Mouse (Mus musculus): Measurements from ENCODE around the gene Ykt6. TPM values are rescaled to one million over a fixed set of nuclear protein-coding genes. Genes with fewer than 3 reads are reported as not detected.

The Ykt6 gene
- total and polyA plus RNA-seq, 3 experiments, result 76.5 to 98.1 (median 89.5) TPM

DNA sequence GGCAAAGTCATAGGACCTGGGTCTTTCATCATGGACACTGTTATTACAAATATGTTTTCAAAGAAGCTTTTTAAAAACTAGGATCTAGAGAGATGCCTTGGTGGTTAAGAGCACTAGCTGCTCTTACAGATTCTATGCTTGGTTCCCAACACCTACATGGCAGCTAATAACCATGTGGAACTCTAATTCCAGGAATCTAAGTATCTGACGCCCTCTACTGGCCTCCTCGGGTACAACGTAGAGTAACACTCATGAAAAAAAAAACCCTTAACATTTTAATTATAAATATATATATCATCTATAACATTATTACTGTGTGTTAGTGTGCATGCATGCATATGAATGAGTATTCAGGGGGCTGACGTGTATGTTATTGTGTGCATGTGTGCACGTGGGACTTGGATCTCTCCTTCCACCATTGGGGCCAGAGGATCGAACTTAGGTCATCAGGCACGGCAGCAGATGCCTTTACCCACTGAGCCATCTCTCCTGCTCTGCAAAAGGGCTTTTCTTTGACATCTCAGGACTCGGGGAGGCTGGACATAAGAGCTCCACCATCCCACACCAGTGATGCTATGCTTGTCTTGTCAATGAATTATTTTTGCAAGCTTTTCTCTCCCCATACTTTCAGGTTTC lies 2.2 kb upstream of the Ykt6 start:
- H3K4me1 ChIP-seq (ENCODE audit: control insufficient read depth in 1 of 2, insufficient read depth in 2 of 2, low read length in 2 of 2), result peaks cover 7 to 28% of the 10 kb centered on the region in 2 experiments
- TF ChIP-seq USF2 (IDR thresholded peaks at IDR 0.05; ENCODE audit: borderline replicate concordance in 1 of 2, insufficient read depth in 1 of 2, low read depth in 1 of 2, low read length in 2 of 2) (no peak), CHD2 (IDR thresholded peaks at IDR 0.05; ENCODE audit: low read length) (no peak), MYB (IDR thresholded peaks at IDR 0.05; ENCODE audit: low read depth, low read length) (no peak), MAFK (IDR thresholded peaks at IDR 0.05; ENCODE audit: borderline replicate concordance, low read depth, low read length) (no peak), ZKSCAN1 (IDR thresholded peaks at IDR 0.05; ENCODE audit: low read depth, low read length) (no peak), CHD1 (IDR thresholded peaks at IDR 0.05; ENCODE audit: low read depth, low read length) (no peak), SMC3 (IDR thresholded peaks at IDR 0.05; ENCODE audit: low read depth, low read length) (peak; percentile 61), TBP (IDR thresholded peaks at IDR 0.05; ENCODE audit: low read depth, low read length) (no peak), JUND (IDR thresholded peaks at IDR 0.05; ENCODE audit: low read depth, low read length) (no peak), KAT2A (conservative IDR thresholded peaks at IDR 0.05; ENCODE audit: low read depth, low read length) (no peak), MXI1 (IDR thresholded peaks at IDR 0.05; ENCODE audit: low read depth, low read length) (peak; percentile 42; the same call in 1 of the 2 replicates), TCF12 (IDR thresholded peaks at IDR 0.05; ENCODE audit: low read depth, low read length) (no peak), CTCF (IDR thresholded peaks at IDR 0.05 in 2 of 3, conservative IDR thresholded peaks at IDR 0.05 in 1 of 3; ENCODE audit: control insufficient read depth in 1 of 3, insufficient read depth in 1 of 3, low read depth in 2 of 3, low read length in 3 of 3, poor library complexity in 1 of 3, severe bottlenecking in 1 of 3) (peak in 2 of 3 experiments; percentile 47 to 82; a peak in 4 of 6 replicates), RAD21 (IDR thresholded peaks at IDR 0.05; ENCODE audit: low read depth, low read length) (peak; percentile 85), NELFE (IDR thresholded peaks at IDR 0.05; ENCODE audit: low read depth, low read length) (no peak), MEF2A (IDR thresholded peaks at IDR 0.05; ENCODE audit: extremely low read depth, insufficient replicate concordance, low read depth, low read length, poor library complexity, severe bottlenecking) (no peak), E2F4 (IDR thresholded peaks at IDR 0.05; ENCODE audit: borderline replicate concordance, low read depth, low read length) (no peak), BHLHE40 (IDR thresholded peaks at IDR 0.05; ENCODE audit: borderline replicate concordance, low read depth, low read length) (no peak), RCOR1 (IDR thresholded peaks at IDR 0.05; ENCODE audit: low read depth, low read length) (no peak), POLR2AphosphoS5 (IDR thresholded peaks at IDR 0.05; ENCODE audit: borderline replicate concordance, low read depth, low read length) (no peak), ZC3H11A (IDR thresholded peaks at IDR 0.05; ENCODE audit: low read depth, low read length) (peak; percentile 68), MAZ (IDR thresholded peaks at IDR 0.05; ENCODE audit: low read depth, low read length) (no peak), GABPA (IDR thresholded peaks at IDR 0.05; ENCODE audit: low read depth, low read length) (no peak), USF1 (IDR thresholded peaks at IDR 0.05; ENCODE audit: low read depth, low read length) (no peak), MYC (IDR thresholded peaks at IDR 0.05; ENCODE audit: low read depth, low read length) (peak; percentile 92), TAL1 (IDR thresholded peaks at IDR 0.05; ENCODE audit: low read length) (no peak), GATA1 (IDR thresholded peaks at IDR 0.05; ENCODE audit: low read depth, low read length) (no peak), ETS1 (IDR thresholded peaks at IDR 0.05; ENCODE audit: low read depth, low read length) (no peak), POLR2A (IDR thresholded peaks at IDR 0.05; ENCODE audit: control insufficient read depth in 1 of 2, insufficient read depth in 1 of 2, low read depth in 1 of 2, low read length in 2 of 2, poor library complexity in 1 of 2) (no peak), POLR2AphosphoS2 (IDR thresholded peaks at IDR 0.05; ENCODE audit: low read length) (no peak), EP300 (IDR thresholded peaks at IDR 0.05; ENCODE audit: low read depth in 1 of 2, low read length in 2 of 2) (no peak), UBTF (IDR thresholded peaks at IDR 0.05; ENCODE audit: borderline replicate concordance, insufficient read depth, low read depth, low read length) (no peak), MAX (IDR thresholded peaks at IDR 0.05; ENCODE audit: low read length) (peak; percentile 45; the same call in 1 of the 2 replicates), ZMIZ1 (IDR thresholded peaks at IDR 0.05; ENCODE audit: low read depth, low read length) (no peak), ZNF384 (IDR thresholded peaks at IDR 0.05; ENCODE audit: low read depth, low read length) (peak; percentile 95), SIN3A (IDR thresholded peaks at IDR 0.05; ENCODE audit: low read length) (no peak)
- H3K27me3 ChIP-seq (ENCODE audit: control insufficient read depth in 1 of 2, insufficient read depth in 2 of 2, low read length in 2 of 2), result no peaks in the 10 kb centered on the region
- H3K79me2 ChIP-seq (ENCODE audit: control insufficient read depth, insufficient read depth, low read length, poor library complexity), result peaks cover 24% of the 10 kb centered on the region
- no peak overlapping the region for H3K27ac ChIP-seq (ENCODE audit: control insufficient read depth, low read depth, low read length)
- DNase-seq (ENCODE audit: low read depth, low spot score), result peak; percentile 79
- peaks cover 0 to 14% of the 10 kb centered on the region in 2 experiments; a peak in 2 of 4 replicates for H3K36me3 ChIP-seq (ENCODE audit: control insufficient read depth in 1 of 2, insufficient read depth in 2 of 2, low read length in 2 of 2)
- H3K4me3 ChIP-seq (ENCODE audit: control insufficient read depth in 1 of 2, insufficient read depth in 1 of 2, low read depth in 2 of 2, low read length in 2 of 2), result no peak overlapping the region
- no peak overlapping the region for H3K9ac ChIP-seq (ENCODE audit: control insufficient read depth, low read depth, low read length, poor library complexity, severe bottlenecking)
- H3K9me3 ChIP-seq (replicated peaks; ENCODE audit: insufficient read depth, low read length), result no peaks in the 10 kb centered on the region

Data from MEL (cell line).